Mouse (Mus musculus) heart, adult 11 months (tissue): ENCODE results near the gene Apc2.

Experiments
- DNase-seq: peaks from one replicate; pipeline ENCODE4 v3.0.0; 2022

The Apc2 gene

DNA sequence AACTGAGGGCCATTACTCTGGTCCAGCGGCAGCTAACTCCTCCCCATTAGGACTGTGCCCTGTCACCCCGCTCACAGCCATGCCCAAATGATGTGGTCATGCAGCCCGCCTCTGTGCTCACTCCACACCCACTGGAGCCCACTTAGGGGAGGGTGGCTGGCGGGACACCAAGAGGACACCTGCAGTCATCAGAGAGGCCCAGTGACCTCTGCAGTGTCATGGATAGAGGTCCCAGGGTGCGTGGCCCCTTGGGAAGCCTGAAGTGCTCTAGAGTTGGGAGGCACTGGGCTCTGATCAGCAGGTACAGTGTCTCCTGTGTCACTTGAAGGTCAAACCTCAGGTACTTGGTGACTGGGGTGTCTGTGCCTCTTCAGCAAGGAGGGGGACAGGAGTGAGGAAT lies 1.0 kb downstream of the Apc2 start:
- DNase-seq = peak; percentile 94

GRCm38 (mm10) chr10:80297526-80298133 lies 1.9 kb downstream of the Apc2 start:
- peak; percentile 92 for DNase-seq

GRCm38 (mm10) chr10:80298571-80299281 lies 2.9 kb downstream of the Apc2 start:
- DNase-seq = peak; percentile 98

- DNase-seq = no peak
Observed at GRCm38 (mm10) chr10:80299301-80299700, 3.5 kb downstream of the Apc2 start.

DNA sequence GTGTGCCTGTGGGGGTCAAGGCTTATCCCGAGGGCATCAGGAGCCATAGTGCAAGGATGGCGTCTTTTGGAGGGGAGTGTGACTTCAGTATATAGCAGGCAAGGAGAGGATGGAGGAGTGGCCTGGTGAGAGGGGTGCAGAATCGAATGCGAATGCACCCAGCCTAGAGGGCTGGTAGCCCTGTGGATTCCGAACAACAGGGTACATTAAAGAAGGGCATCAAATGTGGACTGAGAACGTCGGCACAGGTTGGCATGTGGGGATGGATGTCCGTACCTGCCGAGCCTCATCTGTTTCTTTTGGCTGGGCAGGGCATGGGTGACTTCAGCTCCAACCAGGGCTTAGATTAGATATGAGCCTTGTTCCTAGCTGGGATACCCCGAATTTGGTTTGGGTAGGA lies 4.0 kb downstream of the Apc2 start:
- DNase-seq = no peak

GRCm38 (mm10) chr10:80300672-80301181 lies 5.0 kb downstream of the Apc2 start:
- no peak for DNase-seq

DNA sequence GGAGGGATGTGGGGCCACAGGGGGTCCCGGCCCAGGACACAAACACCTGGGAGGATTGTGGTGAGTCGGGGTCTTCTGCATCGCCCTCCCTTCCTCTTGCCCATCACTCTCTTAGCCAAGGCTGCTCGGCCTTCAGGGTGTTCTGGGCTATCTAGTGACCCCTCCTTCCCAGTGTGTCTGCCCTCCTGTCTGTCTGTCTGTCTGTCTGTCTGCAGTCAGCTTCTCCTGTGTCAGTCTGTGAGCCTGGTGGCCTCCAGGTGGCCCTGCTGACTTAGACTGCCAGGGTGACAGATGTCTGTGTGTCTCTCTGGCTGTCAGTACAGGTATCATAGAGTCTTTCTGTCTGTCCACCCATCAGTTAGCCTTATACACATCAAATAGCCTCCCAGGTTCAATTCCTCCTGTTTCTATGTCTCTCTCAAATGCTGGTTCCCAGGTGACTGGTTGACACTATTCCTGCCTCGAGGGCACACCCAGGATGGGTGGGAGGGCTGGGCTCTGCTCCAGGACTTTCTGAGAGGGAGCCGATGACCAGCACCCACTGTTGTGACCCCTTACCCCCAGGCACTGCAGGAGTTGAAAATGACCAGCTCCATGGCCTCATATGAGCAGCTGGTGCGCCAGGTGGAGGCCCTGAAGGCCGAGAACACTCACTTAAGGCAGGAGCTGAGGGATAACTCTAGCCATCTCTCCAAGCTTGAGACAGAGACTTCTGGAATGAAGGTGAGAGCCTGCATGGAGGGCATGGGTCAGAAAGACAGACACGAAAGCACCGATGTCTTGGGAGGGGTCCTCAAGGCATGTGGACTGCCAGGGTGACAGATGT lies 5.7 kb downstream of the Apc2 start:
- no peak for DNase-seq

- DNase-seq = no peak
Observed at GRCm38 (mm10) chr10:80302082-80302355, 6.2 kb downstream of the Apc2 start.

GRCm38 (mm10) chr10:80302471-80302881 lies 6.7 kb downstream of the Apc2 start:
- peak; percentile 100 for DNase-seq

DNA sequence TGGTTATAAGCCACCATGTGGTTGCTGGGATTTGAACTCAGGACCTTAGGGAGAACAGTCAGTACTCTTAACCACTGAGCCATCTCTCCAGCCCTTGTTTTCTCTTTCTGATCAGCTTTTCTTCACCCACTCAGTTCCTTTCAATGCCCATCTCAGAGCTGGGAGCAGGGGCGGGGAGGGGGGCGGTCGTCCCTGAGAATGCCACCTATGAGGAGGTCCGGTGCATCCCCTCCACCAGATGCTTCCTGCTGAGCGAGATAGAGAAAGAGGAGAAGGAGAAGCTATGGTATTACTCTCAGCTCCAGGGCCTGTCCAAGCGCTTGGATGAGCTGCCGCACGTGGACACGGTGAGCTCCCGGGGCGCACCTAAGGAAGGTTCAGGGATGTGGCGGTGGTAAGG lies 8.7 kb downstream of the Apc2 start:
- no peak for DNase-seq

GRCm38 (mm10) chr10:80304862-80305261 lies 9.1 kb downstream of the Apc2 start:
- no peak for DNase-seq

DNA sequence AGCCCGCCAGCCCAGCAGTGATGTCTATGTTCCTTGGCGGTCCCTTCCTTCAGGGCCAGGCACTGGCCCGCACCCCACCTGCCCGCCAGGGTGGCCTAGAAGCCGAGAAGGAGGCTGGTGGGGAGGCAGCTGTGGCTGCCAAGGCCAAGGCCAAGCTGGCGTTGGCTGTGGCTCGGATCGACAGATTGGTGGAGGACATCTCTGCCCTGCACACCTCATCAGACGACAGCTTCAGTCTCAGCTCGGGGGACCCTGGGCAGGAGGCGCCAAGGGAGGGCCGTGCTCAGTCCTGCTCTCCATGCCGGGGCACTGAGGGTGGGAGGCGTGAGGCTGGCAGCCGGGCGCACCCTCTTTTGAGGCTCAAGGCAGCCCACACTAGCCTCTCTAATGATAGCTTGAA lies 15.8 kb downstream of the Apc2 start:
- no peak for DNase-seq

GRCm38 (mm10) chr10:80312586-80313504 lies 17.1 kb downstream of the Apc2 start:
- no peak for DNase-seq

- no peak for DNase-seq
Observed at GRCm38 (mm10) chr10:80313627-80314201, 17.9 kb downstream of the Apc2 start.

DNA sequence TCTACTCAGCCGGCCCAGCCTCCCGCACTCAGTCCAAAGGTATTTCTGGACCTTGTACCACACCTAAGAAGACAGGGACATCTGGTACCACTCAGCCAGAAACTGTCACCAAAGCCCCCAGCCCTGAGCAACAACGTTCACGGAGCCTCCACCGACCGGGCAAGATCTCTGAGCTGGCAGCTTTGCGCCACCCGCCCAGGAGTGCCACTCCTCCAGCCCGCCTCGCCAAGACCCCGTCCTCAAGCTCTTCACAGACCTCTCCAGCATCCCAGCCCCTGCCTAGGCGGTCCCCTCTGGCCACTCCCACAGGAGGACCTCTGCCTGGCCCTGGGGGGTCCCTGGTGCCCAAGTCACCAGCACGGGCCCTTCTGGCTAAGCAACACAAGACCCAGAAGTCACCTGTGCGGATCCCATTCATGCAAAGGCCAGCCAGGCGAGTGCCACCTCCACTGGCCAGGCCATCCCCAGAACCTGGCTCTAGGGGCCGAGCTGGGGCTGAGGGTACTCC lies 18.8 kb downstream of the Apc2 start:
- no peak for DNase-seq

DNA sequence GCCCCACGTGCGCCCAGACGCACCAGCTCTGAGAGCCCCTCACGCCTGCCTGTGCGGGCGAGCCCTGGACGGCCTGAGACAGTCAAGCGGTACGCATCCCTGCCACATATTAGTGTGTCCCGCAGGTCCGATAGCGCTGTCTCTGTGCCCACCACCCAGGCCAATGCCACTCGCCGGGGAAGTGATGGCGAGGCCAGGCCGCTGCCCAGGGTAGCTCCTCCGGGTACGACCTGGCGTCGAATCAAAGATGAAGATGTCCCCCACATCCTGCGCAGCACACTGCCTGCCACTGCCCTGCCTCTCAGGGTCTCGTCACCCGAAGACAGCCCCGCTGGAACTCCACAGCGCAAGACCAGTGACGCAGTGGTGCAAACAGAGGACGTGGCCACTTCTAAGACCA lies 19.5 kb downstream of the Apc2 start:
- no peak for DNase-seq

GRCm38 (mm10) chr10:80316359-80316781 lies 20.6 kb downstream of the Apc2 start:
- no peak for DNase-seq

GRCm38 (mm10) chr10:80317011-80317410 lies 21.2 kb downstream of the Apc2 start:
- DNase-seq = peak; percentile 94

GRCm38 (mm10) chr10:80320340-80320760 lies 24.6 kb downstream of the Apc2 start, which contains the start of gene 2310011J03Rik:
Gene 2310011J03Rik (minus strand): TSS chr10:80320537.
- peak; percentile 99 for DNase-seq

DNA sequence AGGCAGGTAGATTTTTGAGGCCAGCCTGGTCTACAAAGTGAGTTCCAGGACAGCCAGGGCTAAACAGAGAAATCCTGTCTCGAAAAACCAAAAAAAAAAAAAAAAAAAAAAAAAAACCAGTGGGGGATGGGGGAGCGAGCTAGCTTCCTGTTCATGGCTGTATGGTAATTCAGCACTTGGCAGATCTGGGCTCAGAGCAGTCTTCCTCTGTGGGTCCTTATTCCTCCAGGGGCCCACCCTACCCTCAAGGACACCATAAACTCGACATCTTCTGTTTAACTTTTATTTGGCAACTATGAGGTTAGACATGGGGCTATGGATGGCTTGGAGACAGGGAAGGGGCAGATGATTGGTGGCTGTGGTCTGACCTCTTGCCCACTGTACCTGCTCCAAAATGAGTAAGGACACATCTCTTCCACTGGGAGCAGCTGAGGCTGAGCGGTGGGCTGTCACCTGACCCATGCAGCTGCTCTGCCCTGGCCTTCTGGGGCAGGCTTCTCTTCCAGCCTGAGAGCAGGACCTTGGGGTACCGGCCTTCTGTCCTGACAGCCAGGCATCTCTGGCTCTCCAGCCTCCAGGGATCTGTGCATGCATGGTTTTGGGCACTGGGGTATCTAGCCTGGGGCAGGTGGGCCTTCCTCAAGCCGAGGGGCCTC lies 25.4 kb downstream of the Apc2 start:
- peak; percentile 94 for DNase-seq
